Mouse (Mus musculus) kidney, embryonic 16.5 days (tissue): ENCODE data around the gene Lin28a. TPM values are rescaled to one million over a fixed set of nuclear protein-coding genes. Genes with fewer than 3 reads are reported as not detected.

ENCODE experiments used
- ATAC-seq: fragments of 200-750 bp; cut with Nextera tagmentation; 2 replicates; pipeline ENCODE4 v1.8.0; 2017; ENCODE audit warnings: moderate TSS enrichment; ENCODE audit not compliant: low FRiP score, low TSS enrichment
- H3K27ac ChIP-seq: fragments of 300-500 bp; sonication (generic); 2 replicates; pipeline ENCODE4 v1.5.1; 2014; ENCODE audit warnings: low read length
- H3K27me3 ChIP-seq: fragments of 300-500 bp; sonication (generic); 2 replicates; pipeline ENCODE4 v1.6.1; 2014; ENCODE audit warnings: low read length, control low read depth, mixed read lengths; ENCODE audit not compliant: insufficient read depth
- H3K36me3 ChIP-seq: fragments of 300-500 bp; sonication (generic); 2 replicates; pipeline ENCODE4 v1.6.1; 2014; ENCODE audit warnings: low read length, control low read depth, mixed read lengths; ENCODE audit not compliant: insufficient read depth
- H3K4me1 ChIP-seq: fragments of 300-500 bp; sonication (generic); 2 replicates; pipeline ENCODE4 v1.6.1; 2014; ENCODE audit warnings: low read length, control low read depth, mixed read lengths; ENCODE audit not compliant: insufficient read depth
- H3K4me2 ChIP-seq: fragments of 300-500 bp; sonication (generic); replicated peaks from 2 replicates; pipeline ENCODE4 v1.6.1; 2014; ENCODE audit warnings: low read depth, low read length
- H3K4me3 ChIP-seq: fragments of 300-500 bp; sonication (generic); 2 replicates; pipeline ENCODE4 v1.5.1; 2014; ENCODE audit warnings: mild to moderate bottlenecking, low read length
- H3K9ac ChIP-seq: fragments of 300-500 bp; sonication (generic); replicated peaks from 2 replicates; pipeline ENCODE4 v1.6.1; 2014; ENCODE audit warnings: low read length
- H3K9me3 ChIP-seq: fragments of 300-500 bp; sonication (generic); 2 replicates; pipeline ENCODE4 v1.6.1; 2016; ENCODE audit warnings: low read length, control low read depth
- WGBS: fragments of 180-500 bp; shearing (Covaris S2); extraction: QIAGEN DNeasy Blood & Tissue Kit; methylation state at CpG from one replicate; pipeline ENCODE4 v1.1.7; 2014; 5-methylcytosine and 5-hydroxymethylcytosine counted together
- polyA plus RNA-seq: library from polyadenylated mRNA; unstranded; fragments of >200 nt; fragmentation: Nextera tagmentation; extraction: Ambion mirVana; gene quantifications from 2 replicates; pipeline ENCODE4 v1.2.1, GENCODE M21; 2015

Gene Lin28a
- polyA plus RNA-seq, 1 experiment from 2014 or later = not detected

DNA sequence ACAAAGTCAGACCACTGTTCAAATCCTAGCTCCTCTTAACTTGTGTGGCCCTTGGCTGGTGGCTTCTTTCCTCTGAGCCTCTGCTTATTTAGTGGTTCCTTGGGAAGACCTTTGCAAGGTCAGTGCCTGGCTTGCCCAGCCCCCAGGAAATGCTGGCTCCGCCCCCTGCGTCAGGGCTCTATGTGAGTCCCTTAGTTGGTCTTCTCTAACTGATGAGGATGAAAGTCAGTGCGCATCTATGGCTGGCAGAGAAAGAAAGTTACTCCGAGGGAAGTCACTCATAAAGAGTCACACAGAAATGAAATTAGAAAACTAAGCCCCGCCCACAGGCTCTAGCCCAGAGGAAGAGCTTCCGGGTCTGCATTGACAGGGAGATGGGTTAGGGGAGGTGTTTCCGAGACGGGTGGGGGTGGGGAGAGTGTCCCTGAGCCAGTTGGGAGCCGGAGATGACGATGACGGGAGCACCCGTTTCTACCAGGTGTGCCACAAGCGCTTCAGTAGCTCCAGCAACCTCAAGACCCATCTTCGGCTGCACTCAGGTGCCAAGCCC, 39.6 kb upstream of the Lin28a start:
- Histone ChIP-seq H3K4me2 (peak overlapping the region; percentile 26), H3K4me3 (0 out of 2 replicates have a peak overlapping the region, but pooled peaks have one; percentile 0), H3K27ac (no peak overlapping the region), H3K36me3 (no peaks in the 10 kb centered on the region), H3K9ac (no peak overlapping the region), H3K9me3 (no peaks in the 10 kb centered on the region), H3K27me3 (peaks cover 3% of the 10 kb centered on the region; the same call in 1 of the 2 replicates), H3K4me1 (peaks cover 13% of the 10 kb centered on the region)
- 39% methylated on average over 14 of the region's 14 CpGs for WGBS
- ATAC-seq = no peak

DNA sequence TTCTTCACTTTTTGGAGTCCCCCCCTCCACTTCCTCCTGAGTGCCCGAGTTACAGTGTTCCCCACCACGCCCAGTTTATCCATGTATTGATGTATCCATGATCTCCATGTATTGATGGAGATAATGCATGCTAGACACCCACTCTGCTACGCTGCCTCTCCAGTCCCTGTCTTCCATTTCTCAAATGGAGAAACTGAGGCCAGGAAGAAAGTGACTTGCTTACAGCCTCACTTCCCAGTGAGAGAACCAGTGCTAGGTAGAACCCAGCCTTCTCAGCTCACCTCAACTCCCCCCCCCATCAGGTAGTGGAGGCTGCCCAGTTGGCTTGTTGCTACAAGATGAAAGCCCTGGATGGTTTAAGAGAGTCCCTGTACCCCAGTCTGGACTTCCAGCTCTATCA, 34.9 kb upstream of the Lin28a start, which contains the start of gene Zfp683:
TSS of gene Zfp683 (plus strand) at position 301 of the 400 bp plus-strand sequence.
- no peak for ATAC-seq
- Histone ChIP-seq H3K36me3 (no peaks in the 10 kb centered on the region), H3K27ac (no peak within 1 kb of the TSS), H3K4me3 (no peak within 1 kb of the TSS), H3K9ac (no peak within 1 kb of the TSS), H3K4me2 (no peak within 1 kb of the TSS), H3K9me3 (no peaks in the 10 kb centered on the region), H3K27me3 (no peaks in the 10 kb centered on the region), H3K4me1 (peaks cover 6% of the 10 kb centered on the region; the same call in 1 of the 2 replicates)
- WGBS = 90% methylated on average over 3 of the region's 3 CpGs

DNA sequence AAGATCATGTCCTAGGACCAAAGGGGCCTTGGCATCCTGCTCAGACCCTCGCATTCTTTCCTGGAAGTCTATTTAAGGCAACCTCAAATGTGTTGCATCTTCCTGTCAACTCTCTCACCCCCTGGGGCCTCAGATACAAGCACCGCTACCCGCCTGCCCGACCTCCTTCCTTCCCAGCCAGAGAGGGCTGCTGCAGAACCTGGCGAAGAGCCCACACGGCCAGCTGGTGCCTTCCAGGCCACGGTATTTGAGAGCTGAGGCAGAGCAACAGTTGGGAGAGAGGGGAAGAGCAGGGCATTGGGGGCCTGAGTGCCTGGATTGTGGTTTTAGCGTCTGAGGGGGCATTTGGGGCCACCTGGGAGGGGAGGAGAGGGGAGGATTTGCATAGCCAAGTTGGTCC, 33.9 kb upstream of the Lin28a start:
- H3K9me3 ChIP-seq = no peaks in the 10 kb centered on the region
- H3K4me3 ChIP-seq = no peak overlapping the region
- no peaks in the 10 kb centered on the region for H3K36me3 ChIP-seq
- no peak overlapping the region for H3K27ac ChIP-seq
- WGBS = 25% methylated on average over 8 of the region's 8 CpGs
- no peak overlapping the region for H3K9ac ChIP-seq
- no peak overlapping the region for H3K4me2 ChIP-seq
- H3K4me1 ChIP-seq = no peaks in the 10 kb centered on the region
- H3K27me3 ChIP-seq = no peaks in the 10 kb centered on the region
- no peak for ATAC-seq

DNA sequence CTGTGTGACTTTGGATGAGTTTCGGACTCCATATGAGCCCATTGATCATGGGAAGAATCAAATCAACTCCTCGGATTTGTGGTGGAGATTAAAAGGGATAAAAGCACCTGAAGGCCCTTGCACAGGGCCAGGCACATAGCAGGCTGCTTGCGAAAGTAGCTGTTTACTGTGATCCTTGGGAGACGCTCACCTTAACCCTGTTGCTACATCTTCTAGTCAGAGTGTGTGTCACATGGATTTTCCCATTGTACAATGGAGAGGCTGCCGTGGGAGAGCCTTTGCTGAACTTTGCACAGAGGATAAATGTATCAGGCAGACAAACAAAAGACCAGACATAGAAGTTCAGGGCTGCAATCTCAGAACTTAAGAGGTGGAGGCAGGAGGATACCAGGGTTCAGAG, 33.3 kb upstream of the Lin28a start:
- Histone ChIP-seq H3K36me3 (no peaks in the 10 kb centered on the region), H3K4me1 (no peaks in the 10 kb centered on the region), H3K27ac (no peak overlapping the region), H3K4me3 (no peak overlapping the region), H3K9me3 (no peaks in the 10 kb centered on the region), H3K27me3 (no peaks in the 10 kb centered on the region), H3K9ac (no peak overlapping the region), H3K4me2 (no peak overlapping the region)
- 85% methylated on average over 5 of the region's 5 CpGs for WGBS
- no peak for ATAC-seq

DNA sequence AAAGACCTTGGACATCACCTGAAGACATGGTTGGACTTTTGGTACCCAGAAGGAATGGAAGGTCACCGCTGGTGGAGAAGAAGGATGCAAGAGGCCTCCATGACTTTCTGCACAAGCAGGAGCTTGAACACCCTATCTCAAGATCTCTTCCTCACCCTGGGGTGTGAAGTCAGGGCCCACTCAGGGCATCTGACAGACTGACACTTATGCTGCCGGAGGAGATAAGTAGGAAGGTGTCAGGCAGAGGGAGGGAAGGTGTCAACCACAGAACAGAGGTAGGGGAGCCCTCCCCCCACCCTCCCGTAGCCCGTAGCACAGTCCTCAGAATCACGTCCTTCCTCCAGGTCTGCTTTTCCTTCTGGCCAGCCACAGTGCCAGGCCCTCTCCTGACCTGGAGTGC, 29.0 kb upstream of the Lin28a start:
- Histone ChIP-seq H3K4me2 (no peak overlapping the region), H3K9ac (no peak overlapping the region), H3K4me3 (no peak overlapping the region), H3K36me3 (no peaks in the 10 kb centered on the region), H3K9me3 (no peaks in the 10 kb centered on the region), H3K4me1 (no peaks in the 10 kb centered on the region), H3K27me3 (no peaks in the 10 kb centered on the region), H3K27ac (no peak overlapping the region)
- no peak for ATAC-seq
- 56% methylated on average over 5 of the region's 5 CpGs for WGBS

DNA sequence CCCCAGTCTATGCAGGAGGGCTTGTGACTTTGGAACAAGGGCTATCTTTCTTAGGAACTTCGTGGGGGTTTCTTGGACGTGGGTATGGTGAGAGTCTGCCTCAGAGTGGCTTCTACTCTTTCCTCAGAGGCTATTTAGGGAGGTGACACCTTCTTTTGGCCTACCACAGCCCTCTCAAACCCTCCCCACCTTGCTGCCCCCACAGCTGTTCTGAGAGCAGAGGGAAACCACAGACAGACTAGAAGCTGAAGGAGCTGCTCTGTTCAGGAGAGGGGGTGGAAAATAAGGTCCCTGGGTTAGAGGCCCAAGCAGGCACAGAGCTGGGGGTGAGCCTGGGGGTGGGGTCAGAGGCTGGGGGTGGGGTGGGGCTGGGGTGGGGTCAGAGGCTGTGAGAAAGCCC, 24.4 kb upstream of the Lin28a start:
- Histone ChIP-seq H3K4me2 (no peak overlapping the region), H3K4me3 (no peak overlapping the region), H3K9ac (no peak overlapping the region), H3K27me3 (no peaks in the 10 kb centered on the region), H3K4me1 (peaks cover 7% of the 10 kb centered on the region; the same call in 1 of the 2 replicates), H3K27ac (no peak overlapping the region), H3K9me3 (no peaks in the 10 kb centered on the region), H3K36me3 (no peaks in the 10 kb centered on the region)
- 56% methylated on average over 2 of the region's 2 CpGs for WGBS
- no peak for ATAC-seq

DNA sequence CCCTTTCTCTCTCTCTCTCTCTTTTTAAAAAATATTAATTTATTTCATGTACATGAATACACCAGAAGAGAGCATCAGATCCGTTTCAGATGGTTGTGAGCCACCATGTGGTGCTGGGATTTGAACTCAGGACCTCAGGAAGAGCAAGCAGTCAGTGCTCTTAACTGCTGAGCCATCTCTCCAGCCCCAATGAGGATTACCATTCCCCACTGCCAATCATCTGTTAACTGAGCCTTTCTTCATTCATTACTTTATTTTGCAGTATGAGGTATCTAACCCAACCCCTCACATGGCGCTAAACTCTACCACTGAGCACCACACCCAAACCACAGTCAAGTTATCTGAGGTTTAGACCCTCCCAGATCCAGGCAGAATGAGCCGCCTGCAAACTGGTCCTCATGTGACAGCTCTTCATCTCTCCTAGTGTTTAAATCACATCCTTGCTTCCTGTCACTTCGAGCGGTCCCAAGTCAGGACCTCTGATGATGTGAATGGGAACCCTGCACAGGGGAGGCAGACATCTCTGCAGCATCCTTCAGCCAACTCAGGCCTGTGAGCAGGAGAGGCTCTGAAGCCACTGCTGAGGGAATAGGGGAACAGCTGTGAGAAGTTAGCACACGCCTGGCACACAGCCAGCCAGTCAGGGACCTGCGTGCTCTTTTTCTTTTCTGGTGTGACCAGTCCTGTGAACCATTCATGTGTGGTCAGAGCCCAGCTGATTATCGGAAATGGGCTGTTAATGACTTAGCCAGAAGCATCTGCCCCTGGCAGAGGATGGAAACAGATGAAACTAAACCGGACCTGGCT, 22.9 kb upstream of the Lin28a start:
- WGBS = 33% methylated on average over 9 of the region's 9 CpGs
- Histone ChIP-seq H3K27ac (no peak overlapping the region), H3K36me3 (no peaks in the 10 kb centered on the region), H3K27me3 (no peaks in the 10 kb centered on the region), H3K4me2 (no peak overlapping the region), H3K4me1 (peaks cover 7% of the 10 kb centered on the region; the same call in 1 of the 2 replicates), H3K9ac (no peak overlapping the region), H3K9me3 (no peaks in the 10 kb centered on the region), H3K4me3 (no peak overlapping the region)
- ATAC-seq = peak; percentile 65; the same call in 1 of the 2 replicates

DNA sequence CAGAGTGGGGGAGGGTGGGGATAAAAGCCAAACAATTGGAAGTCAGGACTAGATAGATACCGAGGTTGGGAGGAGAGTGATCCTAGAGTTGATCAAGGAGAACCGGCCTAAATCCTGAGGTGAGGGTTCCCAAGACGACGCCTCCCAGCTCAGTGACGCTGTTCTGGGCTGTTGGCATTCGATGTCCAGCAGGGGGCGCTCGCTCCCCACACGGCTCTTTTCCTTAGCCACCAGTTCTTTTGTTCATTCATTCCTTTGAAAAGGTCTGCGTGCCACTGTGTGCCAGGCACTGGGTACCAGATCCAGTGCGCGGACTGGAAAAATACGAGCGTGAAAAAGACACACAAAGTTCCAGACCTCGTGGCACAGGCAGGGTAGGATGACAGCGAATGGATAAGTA, 17.3 kb upstream of the Lin28a start:
- whole genome bisulfite sequencing = 7% methylated on average over 16 of the region's 16 CpGs
- Histone ChIP-seq H3K4me1 (no peaks in the 10 kb centered on the region), H3K4me2 (no peak overlapping the region), H3K27ac (no peak overlapping the region), H3K4me3 (no peak overlapping the region), H3K27me3 (no peaks in the 10 kb centered on the region), H3K9ac (no peak overlapping the region), H3K36me3 (no peaks in the 10 kb centered on the region), H3K9me3 (no peaks in the 10 kb centered on the region)
- peak; percentile 59; the same call in 1 of the 2 replicates for ATAC-seq

DNA sequence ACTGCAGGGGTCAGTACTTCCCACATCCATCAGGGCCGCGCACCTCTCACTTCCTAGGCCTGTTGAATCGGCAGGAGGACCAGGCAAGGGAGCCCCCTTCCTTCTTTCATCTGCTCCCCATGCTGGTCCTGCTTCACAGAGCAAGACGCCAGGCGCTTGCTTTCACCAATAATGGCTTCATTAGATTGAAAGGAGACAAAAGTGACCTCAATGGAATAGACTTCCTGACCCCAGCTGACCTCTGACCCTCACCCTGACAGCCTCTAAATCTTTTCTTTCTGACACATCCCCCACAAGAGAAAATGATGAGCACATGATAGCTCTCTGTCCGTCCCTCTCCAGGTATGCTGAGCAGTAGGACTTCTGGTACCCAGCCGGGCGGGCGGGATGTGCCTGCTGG, 7.2 kb upstream of the Lin28a start:
- H3K4me1 ChIP-seq = no peaks in the 10 kb centered on the region
- ATAC-seq = no peak
- 58% methylated on average over 9 of the region's 9 CpGs for WGBS
- peaks cover 4% of the 10 kb centered on the region; the same call in 1 of the 2 replicates for H3K9me3 ChIP-seq
- H3K27me3 ChIP-seq = no peaks in the 10 kb centered on the region
- H3K9ac ChIP-seq = no peak overlapping the region
- no peak overlapping the region for H3K4me2 ChIP-seq
- H3K4me3 ChIP-seq = no peak overlapping the region
- H3K36me3 ChIP-seq = no peaks in the 10 kb centered on the region
- no peak overlapping the region for H3K27ac ChIP-seq

DNA sequence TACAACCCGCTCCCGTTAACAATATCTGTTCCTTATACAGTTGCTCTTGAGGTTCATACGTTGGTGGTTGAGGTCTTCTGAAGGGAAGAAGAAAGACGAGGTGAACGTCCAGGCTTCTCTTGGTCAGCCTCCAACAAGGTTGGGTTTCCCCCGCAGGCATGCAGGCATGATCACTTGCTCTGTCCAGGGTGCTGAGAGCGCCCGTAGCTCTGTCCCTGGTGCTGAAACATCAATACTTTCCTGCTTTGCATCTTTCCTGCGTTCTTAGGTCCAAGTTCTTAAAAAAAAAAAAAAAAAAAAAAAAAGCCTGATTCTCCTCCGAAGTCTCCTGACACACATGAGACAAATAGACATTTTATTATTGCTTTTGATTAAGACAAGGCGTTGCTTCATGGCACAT, 2.0 kb upstream of the Lin28a start:
- Histone ChIP-seq H3K4me1 (peaks cover 35% of the 10 kb centered on the region), H3K36me3 (no peaks in the 10 kb centered on the region), H3K27ac (no peak overlapping the region), H3K9ac (no peak overlapping the region), H3K4me2 (no peak overlapping the region), H3K9me3 (no peaks in the 10 kb centered on the region), H3K4me3 (no peak overlapping the region), H3K27me3 (peaks cover 36% of the 10 kb centered on the region)
- no peak for ATAC-seq
- 4% methylated on average over 11 of the region's 11 CpGs for WGBS
